Mouse (Mus musculus): ENCODE results near the gene Itprip. TPM values are rescaled to one million over a fixed set of nuclear protein-coding genes. Genes with fewer than 3 reads are reported as not detected.

Itprip gene
- total RNA-seq, 1 experiment = 7.2 TPM

GRCm38 (mm10) chr19:47915251-47915650 lies 3.8 kb downstream of the Itprip start:
- no peak overlapping the region for H3K27ac ChIP-seq (ENCODE audit: insufficient read depth, low read depth, low read length, poor library complexity, severe bottlenecking)

GRCm38 (mm10) chr19:47914191-47914590 lies 4.9 kb downstream of the Itprip start:
- in situ Hi-C loops (cut with MboI; ENCODE audit: low sequenced_read_pairs in 2 of 2, unreplicated experiment in 2 of 2) = no loop called here
- Histone ChIP-seq H3K9me3 (ENCODE audit: control insufficient read depth, insufficient read depth, low read depth, low read length) (no peaks in the 10 kb centered on the region), H3K4me3 (ENCODE audit: insufficient read depth in 1 of 2, low read depth in 1 of 2, low read length in 2 of 2, poor library complexity in 1 of 2, severe bottlenecking in 1 of 2) (no peak overlapping the region), H3K36me3 (ENCODE audit: control insufficient read depth, insufficient read depth, low read length, poor library complexity, severe bottlenecking) (no peaks in the 10 kb centered on the region), H3K4me1 (ENCODE audit: control insufficient read depth in 2 of 2, insufficient read depth in 2 of 2, low read length in 2 of 2, poor library complexity in 1 of 2) (peaks cover 0 to 4% of the 10 kb centered on the region in 2 experiments; a peak in 1 of 4 replicates), H3K27ac (ENCODE audit: insufficient read depth, low read depth, low read length, poor library complexity, severe bottlenecking) (no peak overlapping the region), H3K9ac (ENCODE audit: insufficient read depth, low read depth, low read length, poor library complexity, severe bottlenecking) (no peak overlapping the region)
- DNase-seq (ENCODE audit: low read depth, low spot score) = no peak
- no peak for TF ChIP-seq MAFK (IDR thresholded peaks at IDR 0.05; ENCODE audit: insufficient read depth, low read depth, low read length)
- no peak for TF ChIP-seq HCFC1 (IDR thresholded peaks at IDR 0.05; ENCODE audit: borderline replicate concordance, insufficient read depth, low read length)
- no peak for TF ChIP-seq CHD2 (IDR thresholded peaks at IDR 0.05; ENCODE audit: low read depth, low read length)
- no peak for TF ChIP-seq ZC3H11A (IDR thresholded peaks at IDR 0.05; ENCODE audit: borderline replicate concordance, low read depth, low read length)
- no peak for TF ChIP-seq ZNF384 (IDR thresholded peaks at IDR 0.05; ENCODE audit: low read depth, low read length)

More at GRCm38 (mm10) chr19:47915251-47915650, 3.8 kb downstream of the Itprip start:
- DNase-seq (ENCODE audit: low read depth, low spot score) = no peak
- in situ Hi-C loops (cut with MboI; ENCODE audit: low sequenced_read_pairs in 2 of 2, unreplicated experiment in 2 of 2) = no loop called here
- no peaks in the 10 kb centered on the region for H3K9me3 ChIP-seq (ENCODE audit: control insufficient read depth, insufficient read depth, low read depth, low read length)
- H3K9ac ChIP-seq (ENCODE audit: insufficient read depth, low read depth, low read length, poor library complexity, severe bottlenecking) = no peak overlapping the region
- TF ChIP-seq ZC3H11A (IDR thresholded peaks at IDR 0.05; ENCODE audit: borderline replicate concordance, low read depth, low read length) = no peak
- TF ChIP-seq CHD2 (IDR thresholded peaks at IDR 0.05; ENCODE audit: low read depth, low read length) = no peak
- TF ChIP-seq HCFC1 (IDR thresholded peaks at IDR 0.05; ENCODE audit: borderline replicate concordance, insufficient read depth, low read length) = no peak
- TF ChIP-seq MAFK (IDR thresholded peaks at IDR 0.05; ENCODE audit: insufficient read depth, low read depth, low read length) = no peak
- no peak for TF ChIP-seq ZNF384 (IDR thresholded peaks at IDR 0.05; ENCODE audit: low read depth, low read length)
- H3K36me3 ChIP-seq (ENCODE audit: control insufficient read depth, insufficient read depth, low read length, poor library complexity, severe bottlenecking) = no peaks in the 10 kb centered on the region
- no peak overlapping the region for H3K4me3 ChIP-seq (ENCODE audit: insufficient read depth in 1 of 2, low read depth in 1 of 2, low read length in 2 of 2, poor library complexity in 1 of 2, severe bottlenecking in 1 of 2)
- H3K4me1 ChIP-seq (ENCODE audit: control insufficient read depth in 2 of 2, insufficient read depth in 2 of 2, low read length in 2 of 2, poor library complexity in 1 of 2) = no peaks in the 10 kb centered on the region; a peak in 1 of 4 replicates

- no peak for DNase-seq (ENCODE audit: low read depth, low spot score)
- H3K4me1 ChIP-seq (ENCODE audit: control insufficient read depth in 2 of 2, insufficient read depth in 2 of 2, low read length in 2 of 2, poor library complexity in 1 of 2) = peaks cover 2 to 10% of the 10 kb centered on the region in 2 experiments; a peak in 2 of 4 replicates
- H3K36me3 ChIP-seq (ENCODE audit: control insufficient read depth, insufficient read depth, low read length, poor library complexity, severe bottlenecking) = no peaks in the 10 kb centered on the region
- no peaks in the 10 kb centered on the region for H3K9me3 ChIP-seq (ENCODE audit: control insufficient read depth, insufficient read depth, low read depth, low read length)
- in situ Hi-C loops (cut with MboI; ENCODE audit: low sequenced_read_pairs in 2 of 2, unreplicated experiment in 2 of 2) = no loop called here
- no peak overlapping the region for H3K4me3 ChIP-seq (ENCODE audit: insufficient read depth in 1 of 2, low read depth in 1 of 2, low read length in 2 of 2, poor library complexity in 1 of 2, severe bottlenecking in 1 of 2)
- H3K9ac ChIP-seq (ENCODE audit: insufficient read depth, low read depth, low read length, poor library complexity, severe bottlenecking) = no peak overlapping the region
- no peak overlapping the region for H3K27ac ChIP-seq (ENCODE audit: insufficient read depth, low read depth, low read length, poor library complexity, severe bottlenecking)
- no peak for TF ChIP-seq ZNF384 (IDR thresholded peaks at IDR 0.05; ENCODE audit: low read depth, low read length)
- no peak for TF ChIP-seq CHD2 (IDR thresholded peaks at IDR 0.05; ENCODE audit: low read depth, low read length)
- no peak for TF ChIP-seq HCFC1 (IDR thresholded peaks at IDR 0.05; ENCODE audit: borderline replicate concordance, insufficient read depth, low read length)
- no peak for TF ChIP-seq MAFK (IDR thresholded peaks at IDR 0.05; ENCODE audit: insufficient read depth, low read depth, low read length)
- TF ChIP-seq ZC3H11A (IDR thresholded peaks at IDR 0.05; ENCODE audit: borderline replicate concordance, low read depth, low read length) = no peak
These were observed 5.8 kb downstream of the Itprip start for GRCm38 (mm10) chr19:47913344-47913743.

GRCm38 (mm10) chr19:47910751-47911150 lies 8.3 kb downstream of the Itprip start:
- TF ChIP-seq CHD2 (IDR thresholded peaks at IDR 0.05; ENCODE audit: low read depth, low read length) (no peak), HCFC1 (IDR thresholded peaks at IDR 0.05; ENCODE audit: borderline replicate concordance, insufficient read depth, low read length) (no peak), ZNF384 (IDR thresholded peaks at IDR 0.05; ENCODE audit: low read depth, low read length) (no peak), MAFK (IDR thresholded peaks at IDR 0.05; ENCODE audit: insufficient read depth, low read depth, low read length) (no peak), ZC3H11A (IDR thresholded peaks at IDR 0.05; ENCODE audit: borderline replicate concordance, low read depth, low read length) (no peak)
- in situ Hi-C loops (cut with MboI; ENCODE audit: low sequenced_read_pairs in 2 of 2, unreplicated experiment in 2 of 2) = no loop called here
- no peak overlapping the region for H3K27ac ChIP-seq (ENCODE audit: insufficient read depth, low read depth, low read length, poor library complexity, severe bottlenecking)
- H3K9ac ChIP-seq (ENCODE audit: insufficient read depth, low read depth, low read length, poor library complexity, severe bottlenecking) = no peak overlapping the region
- no peaks in the 10 kb centered on the region for H3K9me3 ChIP-seq (ENCODE audit: control insufficient read depth, insufficient read depth, low read depth, low read length)
- no peaks in the 10 kb centered on the region for H3K36me3 ChIP-seq (ENCODE audit: control insufficient read depth, insufficient read depth, low read length, poor library complexity, severe bottlenecking)
- H3K4me1 ChIP-seq (ENCODE audit: control insufficient read depth in 2 of 2, insufficient read depth in 2 of 2, low read length in 2 of 2, poor library complexity in 1 of 2) = peaks cover 2 to 11% of the 10 kb centered on the region in 2 experiments; a peak in 2 of 4 replicates
- DNase-seq (ENCODE audit: low read depth, low spot score) = no peak
- no peak overlapping the region for H3K4me3 ChIP-seq (ENCODE audit: insufficient read depth in 1 of 2, low read depth in 1 of 2, low read length in 2 of 2, poor library complexity in 1 of 2, severe bottlenecking in 1 of 2)
